Mouse (Mus musculus) liver, embryonic 14.5 days (tissue): ENCODE measurements around the gene Scamp5. TPM values are rescaled to one million over a fixed set of nuclear protein-coding genes. Genes with fewer than 3 reads are reported as not detected.

Experiments
- ATAC-seq: fragments of 200-750 bp; cut with Nextera tagmentation; 2 replicates; pipeline ENCODE4 v1.8.0; 2017; ENCODE audit warnings: moderate number of reproducible peaks, mild to moderate bottlenecking, moderate library complexity; ENCODE audit not compliant: insufficient read depth
- DNase-seq, 3 experiments: peaks; one replicate each; pipeline ENCODE4 v3.0.0-alpha.2; 2012 to 2013; ENCODE audit warnings: low read depth in 3 of 3, low spot score in 3 of 3
- H3K27ac ChIP-seq: fragments of 300-500 bp; sonication (generic); 2 replicates; pipeline ENCODE4 v1.5.1; 2014; ENCODE audit warnings: moderate library complexity, mild to moderate bottlenecking, control low read depth, inconsistent platforms
- H3K27me3 ChIP-seq: fragments of 300-500 bp; sonication (generic); 2 replicates; pipeline ENCODE4 v1.6.1; 2014; ENCODE audit warnings: mild to moderate bottlenecking, low read length, moderate library complexity; ENCODE audit not compliant: control insufficient read depth, insufficient read depth
- H3K36me3 ChIP-seq: fragments of 300-500 bp; sonication (generic); replicated peaks from 2 replicates; pipeline ENCODE4 v1.6.1; 2014; ENCODE audit warnings: low read depth; ENCODE audit not compliant: control insufficient read depth, insufficient read depth
- H3K4me1 ChIP-seq, 2 experiments: fragments of 200-500 bp in 1 of 2; fragments of 300-500 bp in 1 of 2; sonication (generic) in 1 of 2; replicated peaks; 2 replicates each; pipeline ENCODE4 v1.6.1; 2012 to 2014; ENCODE audit warnings: antibody characterized with exemption in 1 of 2, inconsistent platforms in 1 of 2, low read length in 1 of 2; ENCODE audit not compliant: control insufficient read depth in 2 of 2, insufficient read depth in 2 of 2
- H3K4me2 ChIP-seq: fragments of 300-500 bp; sonication (generic); 2 replicates; pipeline ENCODE4 v1.6.1; 2014; ENCODE audit warnings: low read depth, mild to moderate bottlenecking, control low read depth, moderate library complexity
- H3K4me3 ChIP-seq, 2 experiments: fragments of 200-500 bp in 1 of 2; fragments of 300-500 bp in 1 of 2; sonication (generic) in 1 of 2; 2 replicates each; pipeline ENCODE4 v1.5.1; 2012 to 2014; ENCODE audit warnings: low read depth in 2 of 2, low read length in 2 of 2, mild to moderate bottlenecking in 2 of 2, control low read depth in 1 of 2, inconsistent platforms in 1 of 2, moderate library complexity in 1 of 2; ENCODE audit not compliant: insufficient read depth in 1 of 2
- H3K9ac ChIP-seq: fragments of 300-500 bp; sonication (generic); replicated peaks from 2 replicates; pipeline ENCODE4 v1.6.1; 2014; ENCODE audit warnings: mild to moderate bottlenecking, control low read depth, moderate library complexity
- H3K9me3 ChIP-seq: fragments of 300-500 bp; sonication (generic); 2 replicates; pipeline ENCODE4 v1.6.1; 2016; ENCODE audit warnings: low read length, mixed read lengths; ENCODE audit not compliant: control insufficient read depth
- CTCF ChIP-seq: IDR thresholded peaks from 2 replicates; pipeline ENCODE4 v1.5.1; 2016; ENCODE audit warnings: antibody characterized with exemption, low read depth, control low read depth
- EP300 ChIP-seq: IDR thresholded peaks from 2 replicates; pipeline ENCODE4 v1.6.1; 2016; ENCODE audit warnings: antibody characterized with exemption, low read depth
- WGBS: fragments of 180-500 bp; shearing (Covaris S2); extraction: QIAGEN DNeasy Blood & Tissue Kit; methylation state at CpG from one replicate; pipeline ENCODE4 v1.1.7; 2014; ENCODE audit not compliant: insufficient replicate concordance; 5-methylcytosine and 5-hydroxymethylcytosine counted together
- polyA plus RNA-seq, 2 experiments: library from polyadenylated mRNA; depleted of rRNA in 1 of 2; stranded (reverse) in 1 of 2; unstranded in 1 of 2; fragments of >200 nt; fragmentation: Nextera tagmentation in 1 of 2; extraction: Ambion mirVana in 1 of 2; gene quantifications; 2 replicates each; pipeline versions ENCODE4 v1.2.1 to v1.2.3; 2012 to 2014

Scamp5 gene
- polyA plus RNA-seq, 2 experiments, result 4.5 to 9.1 TPM

- Histone ChIP-seq H3K36me3 (no peaks in the 10 kb centered on the region), H3K4me1 (no peaks in the 10 kb centered on the region), H3K4me3 (no peak overlapping the region), H3K27ac (no peak overlapping the region), H3K4me2 (no peak overlapping the region), H3K27me3 (no peaks in the 10 kb centered on the region), H3K9me3 (no peaks in the 10 kb centered on the region), H3K9ac (no peak overlapping the region)
- TF ChIP-seq CTCF, result peak; percentile 56
- no peak for TF ChIP-seq EP300
- 79% methylated on average over 2 of the region's 2 CpGs for WGBS
- DNase-seq, result no peak
- no peak for ATAC-seq
These were observed 8.2 kb downstream of the Scamp5 start for GRCm38 (mm10) chr9:57459707-57460106.

GRCm38 (mm10) chr9:57453516-57453915 lies 14.3 kb downstream of the Scamp5 start:
- no peak overlapping the region for H3K27ac ChIP-seq
- 65% methylated on average over 4 of the region's 4 CpGs for WGBS
- no peaks in the 10 kb centered on the region for H3K9me3 ChIP-seq
- no peaks in the 10 kb centered on the region for H3K4me1 ChIP-seq
- ATAC-seq (no peak), DNase-seq (no peak)
- TF ChIP-seq EP300, result no peak
- TF ChIP-seq CTCF, result no peak
- no peaks in the 10 kb centered on the region for H3K27me3 ChIP-seq
- no peak overlapping the region for H3K4me2 ChIP-seq
- H3K4me3 ChIP-seq, result no peak overlapping the region
- H3K9ac ChIP-seq, result no peak overlapping the region
- no peaks in the 10 kb centered on the region for H3K36me3 ChIP-seq

- Histone ChIP-seq H3K4me2 (no peak overlapping the region), H3K9ac (no peak overlapping the region), H3K36me3 (no peaks in the 10 kb centered on the region), H3K4me1 (no peaks in the 10 kb centered on the region), H3K9me3 (no peaks in the 10 kb centered on the region), H3K27me3 (no peaks in the 10 kb centered on the region), H3K4me3 (no peak overlapping the region), H3K27ac (no peak overlapping the region)
- no peak for DNase-seq
- ATAC-seq, result no peak
- TF ChIP-seq CTCF (no peak), EP300 (no peak)
- WGBS, result 48% methylated on average over 8 of the region's 8 CpGs
These were observed 15.0 kb downstream of the Scamp5 start for GRCm38 (mm10) chr9:57452624-57453462.

- no peaks in the 10 kb centered on the region for H3K36me3 ChIP-seq
- no peak overlapping the region for H3K4me3 ChIP-seq
- WGBS, result 31% methylated on average over 1 of the region's 1 CpGs
- H3K4me2 ChIP-seq, result no peak overlapping the region
- no peaks in the 10 kb centered on the region for H3K9me3 ChIP-seq
- ATAC-seq, result no peak
- TF ChIP-seq CTCF (peak; percentile 54), EP300 (no peak)
- no peak for DNase-seq
- H3K27me3 ChIP-seq, result no peaks in the 10 kb centered on the region
- no peak overlapping the region for H3K9ac ChIP-seq
- no peaks in the 10 kb centered on the region for H3K4me1 ChIP-seq
- no peak overlapping the region for H3K27ac ChIP-seq
These were observed 18.1 kb downstream of the Scamp5 start for GRCm38 (mm10) chr9:57449715-57450114.

- Histone ChIP-seq H3K4me3 (no peak overlapping the region), H3K4me1 (peaks cover 6 to 24% of the 10 kb centered on the region in 2 experiments), H3K4me2 (peak overlapping the region; percentile 83), H3K9me3 (no peaks in the 10 kb centered on the region), H3K27ac (no peak overlapping the region), H3K36me3 (no peaks in the 10 kb centered on the region), H3K9ac (no peak overlapping the region), H3K27me3 (no peaks in the 10 kb centered on the region)
- TF ChIP-seq CTCF (no peak), EP300 (no peak)
- ATAC-seq (no peak), DNase-seq (no peak)
- WGBS, result 81% methylated on average over 1 of the region's 1 CpGs
These were observed 27.2 kb downstream of the Scamp5 start for GRCm38 (mm10) chr9:57440620-57441019.
